Mouse (Mus musculus): ENCODE data around the gene Dlgap4. TPM values are rescaled to one million over a fixed set of nuclear protein-coding genes. Genes with fewer than 3 reads are reported as not detected.
"Not testable (repeated sequence)": the region's sequence is repeated elsewhere in the genome, so short reads cannot be mapped to it uniquely, and the experiment has no call there.

Dlgap4 gene
- polyA plus RNA-seq, 1 experiment from 2014 or later, result 68.5 TPM

DNA sequence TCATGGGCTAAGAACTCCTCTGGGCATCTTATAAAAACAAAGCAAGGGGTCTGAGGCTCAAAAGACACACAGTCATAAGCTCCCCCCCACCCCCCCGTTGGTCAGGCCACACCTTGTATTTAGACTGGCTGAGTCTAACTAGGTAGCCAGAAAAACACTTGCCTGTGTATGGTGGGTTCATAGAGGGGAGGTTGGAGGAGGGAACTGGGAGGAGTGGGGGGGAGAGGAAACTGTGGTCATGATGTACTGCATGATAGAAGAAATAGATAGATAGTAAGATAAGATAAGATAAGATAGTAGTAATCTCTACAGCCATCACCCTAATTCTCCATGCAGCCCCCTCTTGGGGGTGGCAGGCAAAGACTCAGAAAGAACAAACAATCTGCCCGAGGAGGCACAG is 166.0 kb downstream of the Dlgap4 start:
- peaks cover 35% of the 10 kb centered on the region for H3K4me1 ChIP-seq (ENCODE audit: insufficient read depth, low read length)
- H3K27ac ChIP-seq (ENCODE audit: low read length), result no peak overlapping the region
- H3K27me3 ChIP-seq (ENCODE audit: insufficient read depth, low read length), result no peaks in the 10 kb centered on the region
- WGBS, result 44% methylated on average over 2 of the region's 2 CpGs
- no peak overlapping the region for H3K4me3 ChIP-seq (ENCODE audit: low read length)
- H3K9me3 ChIP-seq (ENCODE audit: low read length), result no peaks in the 10 kb centered on the region
- no peak overlapping the region for H3K4me2 ChIP-seq (replicated peaks; ENCODE audit: low read depth, low read length)
- no peak for ATAC-seq (ENCODE audit: low FRiP score, low TSS enrichment)
- no peak overlapping the region for H3K9ac ChIP-seq (replicated peaks; ENCODE audit: low read length)
- H3K36me3 ChIP-seq (ENCODE audit: insufficient read depth, low read length), result no peaks in the 10 kb centered on the region

DNA sequence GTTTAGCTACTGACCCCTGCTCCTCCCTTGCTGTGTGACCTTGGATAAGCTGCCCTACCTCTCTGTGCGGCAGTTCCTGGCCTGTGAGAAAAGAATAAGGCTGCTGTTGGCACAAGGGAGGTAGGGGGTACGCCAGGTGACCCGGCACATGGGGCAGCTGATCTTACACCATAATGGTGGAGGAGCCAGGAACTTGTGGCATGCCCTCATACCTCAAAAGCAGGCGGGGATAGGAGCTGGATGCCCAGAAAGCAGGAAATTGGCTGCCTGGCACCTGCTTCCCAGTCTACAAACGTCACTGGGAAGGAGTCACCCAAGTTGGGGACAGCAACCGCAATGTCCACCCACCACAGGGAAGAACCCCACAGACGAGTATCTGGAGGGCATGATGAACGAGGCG is 166.6 kb downstream of the Dlgap4 start:
- no peak overlapping the region for H3K4me2 ChIP-seq (replicated peaks; ENCODE audit: low read depth, low read length)
- ATAC-seq (ENCODE audit: low FRiP score, low TSS enrichment), result no peak
- H3K27me3 ChIP-seq (ENCODE audit: insufficient read depth, low read length), result no peaks in the 10 kb centered on the region
- no peaks in the 10 kb centered on the region for H3K9me3 ChIP-seq (ENCODE audit: low read length)
- H3K9ac ChIP-seq (replicated peaks; ENCODE audit: low read length), result no peak overlapping the region
- H3K27ac ChIP-seq (ENCODE audit: low read length), result no peak overlapping the region
- H3K4me1 ChIP-seq (ENCODE audit: insufficient read depth, low read length), result peaks cover 29% of the 10 kb centered on the region
- 78% methylated on average over 9 of the region's 9 CpGs for WGBS
- H3K4me3 ChIP-seq (ENCODE audit: low read length), result no peak overlapping the region
- no peaks in the 10 kb centered on the region for H3K36me3 ChIP-seq (ENCODE audit: insufficient read depth, low read length)

DNA sequence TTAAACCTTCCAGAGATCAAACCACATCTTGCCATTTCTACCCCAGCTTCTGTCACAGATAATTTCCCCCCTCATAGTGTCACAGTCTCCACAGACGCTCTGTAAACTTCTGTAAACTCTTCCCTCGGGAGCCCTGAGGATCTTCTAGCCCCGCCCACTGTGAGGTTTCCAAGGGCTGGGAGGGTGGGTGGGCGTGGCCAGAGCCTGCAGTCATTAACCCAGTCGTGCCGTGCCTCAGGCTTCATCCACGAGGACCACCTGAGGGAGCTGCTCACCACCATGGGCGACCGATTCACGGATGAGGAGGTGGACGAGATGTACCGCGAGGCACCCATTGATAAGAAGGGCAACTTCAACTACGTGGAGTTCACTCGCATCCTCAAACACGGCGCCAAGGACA is 167.2 kb downstream of the Dlgap4 start:
- H3K27ac ChIP-seq (ENCODE audit: low read length), result no peak overlapping the region
- no peaks in the 10 kb centered on the region for H3K36me3 ChIP-seq (ENCODE audit: insufficient read depth, low read length)
- peak; percentile 39; the same call in 1 of the 2 replicates for ATAC-seq (ENCODE audit: low FRiP score, low TSS enrichment)
- H3K4me2 ChIP-seq (replicated peaks; ENCODE audit: low read depth, low read length), result peak overlapping the region; percentile 29
- no peak overlapping the region for H3K9ac ChIP-seq (replicated peaks; ENCODE audit: low read length)
- WGBS, result 18% methylated on average over 17 of the region's 17 CpGs
- H3K9me3 ChIP-seq (ENCODE audit: low read length), result no peaks in the 10 kb centered on the region
- no peaks in the 10 kb centered on the region for H3K27me3 ChIP-seq (ENCODE audit: insufficient read depth, low read length)
- H3K4me1 ChIP-seq (ENCODE audit: insufficient read depth, low read length), result peaks cover 23% of the 10 kb centered on the region
- H3K4me3 ChIP-seq (ENCODE audit: low read length), result no peak overlapping the region

DNA sequence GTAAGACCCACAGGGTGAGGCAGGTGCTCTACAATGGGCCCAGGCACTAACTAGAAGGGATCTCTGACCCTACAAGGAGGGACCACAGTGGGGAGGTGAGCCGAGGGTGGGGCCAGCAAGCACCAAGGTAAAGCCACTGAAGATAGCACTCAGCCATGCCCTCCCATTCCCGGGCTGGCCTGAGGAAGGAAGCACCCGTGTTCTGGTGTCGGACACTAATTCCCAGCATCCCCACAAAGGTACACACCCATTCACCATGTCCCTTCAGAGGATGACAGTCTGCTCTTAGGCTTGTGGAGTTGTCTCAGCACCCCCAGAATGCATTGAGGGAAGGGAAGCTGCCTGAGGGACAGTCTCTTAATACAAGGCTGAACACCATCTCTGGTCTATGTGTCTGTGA is 167.8 kb downstream of the Dlgap4 start:
- no peak overlapping the region for H3K4me2 ChIP-seq (replicated peaks; ENCODE audit: low read depth, low read length)
- no peak for ATAC-seq (ENCODE audit: low FRiP score, low TSS enrichment)

DNA sequence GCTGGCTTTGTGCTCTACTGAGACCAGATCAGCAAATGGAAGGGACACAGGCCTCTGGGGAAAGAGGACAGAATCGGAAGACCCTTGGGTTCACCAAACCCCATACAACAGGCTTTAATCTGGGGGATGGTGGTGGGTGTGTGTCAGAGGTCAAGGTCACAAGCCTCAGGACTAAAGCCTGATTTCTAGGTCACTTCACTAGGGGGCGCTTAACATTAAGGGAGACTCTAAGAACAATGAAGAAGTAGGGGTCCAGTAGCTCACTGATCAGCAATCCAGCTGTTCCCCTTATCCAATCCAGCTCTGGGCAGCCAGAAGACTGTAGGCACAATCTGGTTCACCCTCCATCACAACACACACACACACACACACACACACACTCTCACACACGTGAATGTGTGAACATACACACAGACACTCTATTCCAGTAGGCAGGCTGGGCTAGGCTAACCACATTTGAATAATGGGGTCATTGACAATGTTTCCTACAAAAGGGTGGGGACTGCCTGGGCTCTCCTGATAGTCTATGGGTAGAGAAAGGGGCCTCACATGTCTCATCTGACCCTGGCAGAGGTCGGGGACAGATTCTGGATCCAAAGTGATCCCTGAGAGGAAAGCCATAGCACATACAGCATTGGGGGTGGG is 168.5 kb downstream of the Dlgap4 start:
- Histone ChIP-seq H3K4me2 (replicated peaks; ENCODE audit: low read depth, low read length) (no peak overlapping the region), H3K27ac (ENCODE audit: low read length) (no peak overlapping the region), H3K36me3 (ENCODE audit: insufficient read depth, low read length) (no peaks in the 10 kb centered on the region), H3K9me3 (ENCODE audit: low read length) (no peaks in the 10 kb centered on the region), H3K4me1 (ENCODE audit: insufficient read depth, low read length) (peaks cover 22% of the 10 kb centered on the region), H3K27me3 (ENCODE audit: insufficient read depth, low read length) (no peaks in the 10 kb centered on the region), H3K9ac (replicated peaks; ENCODE audit: low read length) (no peak overlapping the region), H3K4me3 (ENCODE audit: low read length) (no peak overlapping the region)
- WGBS, result 70% methylated on average over 4 of the region's 4 CpGs
- ATAC-seq (ENCODE audit: low FRiP score, low TSS enrichment), result no peak

More for the DNA sequence above, 167.8 kb downstream of the Dlgap4 start:
- Histone ChIP-seq H3K4me3 (ENCODE audit: low read length) (no peak overlapping the region), H3K9ac (replicated peaks; ENCODE audit: low read length) (no peak overlapping the region), H3K36me3 (ENCODE audit: insufficient read depth, low read length) (no peaks in the 10 kb centered on the region), H3K27ac (ENCODE audit: low read length) (no peak overlapping the region), H3K4me1 (ENCODE audit: insufficient read depth, low read length) (peaks cover 23% of the 10 kb centered on the region), H3K27me3 (ENCODE audit: insufficient read depth, low read length) (no peaks in the 10 kb centered on the region), H3K9me3 (ENCODE audit: low read length) (no peaks in the 10 kb centered on the region)
- WGBS, result 68% methylated on average over 4 of the region's 4 CpGs

DNA sequence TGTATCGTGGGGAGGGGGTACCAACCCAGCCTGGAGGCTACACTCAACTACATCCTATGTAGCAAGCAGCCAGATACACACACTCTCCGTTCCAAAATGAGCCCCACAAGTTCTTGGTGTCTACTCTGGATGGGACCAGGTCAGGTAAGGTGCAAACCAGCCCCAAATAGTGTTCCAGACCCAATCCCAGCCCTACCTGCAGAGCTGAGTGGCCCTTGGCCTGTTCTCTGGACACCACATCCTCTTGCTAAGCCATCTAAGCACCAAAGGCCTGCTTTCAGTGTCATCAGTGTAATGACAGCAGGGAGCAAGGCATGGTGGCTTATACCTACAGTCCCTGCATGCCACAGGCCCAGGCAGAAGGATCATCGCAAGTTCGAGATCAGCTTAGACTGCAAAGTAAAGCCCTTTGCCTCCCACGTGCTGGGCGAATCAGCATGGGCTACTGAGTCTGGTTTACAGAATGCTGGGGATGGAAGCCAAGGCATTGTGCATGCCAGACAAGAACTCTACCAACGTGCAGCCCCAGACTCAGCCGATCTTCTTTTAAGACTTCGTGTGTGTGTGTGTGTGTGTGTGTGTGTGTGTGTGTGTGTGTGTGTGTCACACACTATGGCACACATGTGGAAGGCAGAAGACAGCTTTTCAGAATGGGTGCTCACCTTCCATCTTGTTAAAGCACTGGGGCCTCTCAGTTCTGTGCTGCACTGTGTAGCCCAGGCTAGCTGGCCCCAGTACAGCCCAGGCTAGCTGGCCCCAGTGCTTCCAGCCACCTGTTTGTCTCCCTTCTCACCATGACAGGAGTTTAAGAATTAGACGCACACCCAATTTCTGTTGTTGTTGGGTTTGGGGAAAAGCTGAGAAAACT is 169.2 kb downstream of the Dlgap4 start:
- 87% methylated on average over 10 of the region's 10 CpGs for WGBS
- no peak overlapping the region for H3K4me3 ChIP-seq (ENCODE audit: low read length)
- H3K27ac ChIP-seq (ENCODE audit: low read length), result no peak overlapping the region
- H3K27me3 ChIP-seq (ENCODE audit: insufficient read depth, low read length), result no peaks in the 10 kb centered on the region
- H3K4me2 ChIP-seq (replicated peaks; ENCODE audit: low read depth, low read length), result no peak overlapping the region
- ATAC-seq (ENCODE audit: low FRiP score, low TSS enrichment), result no peak
- H3K9ac ChIP-seq (replicated peaks; ENCODE audit: low read length), result no peak overlapping the region
- no peaks in the 10 kb centered on the region for H3K9me3 ChIP-seq (ENCODE audit: low read length)
- no peaks in the 10 kb centered on the region for H3K36me3 ChIP-seq (ENCODE audit: insufficient read depth, low read length)
- peaks cover 16% of the 10 kb centered on the region for H3K4me1 ChIP-seq (ENCODE audit: insufficient read depth, low read length)

DNA sequence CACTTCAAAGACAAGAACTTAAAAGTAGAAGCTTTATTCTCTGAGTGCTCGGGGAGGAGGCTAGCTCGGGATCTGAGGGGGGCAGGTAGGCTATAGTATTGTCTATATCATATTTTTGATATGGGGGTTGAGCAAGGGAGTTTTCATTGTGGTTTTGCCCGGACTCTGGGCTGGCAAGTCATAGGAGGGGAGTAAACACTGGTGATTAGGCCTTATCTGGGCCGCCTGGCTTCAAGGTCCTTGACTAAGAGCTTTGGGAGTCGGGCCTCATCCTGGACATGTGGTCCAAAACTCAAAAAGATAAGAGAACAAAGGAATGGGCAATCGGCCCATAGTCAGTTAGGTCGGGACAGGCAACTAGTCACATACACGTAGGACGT is 169.8 kb downstream of the Dlgap4 start:
- 76% methylated on average over 9 of the region's 9 CpGs for WGBS
- Histone ChIP-seq H3K4me1 (ENCODE audit: insufficient read depth, low read length) (peaks cover 15% of the 10 kb centered on the region), H3K4me2 (replicated peaks; ENCODE audit: low read depth, low read length) (no peak overlapping the region), H3K4me3 (ENCODE audit: low read length) (no peak overlapping the region), H3K27ac (ENCODE audit: low read length) (no peak overlapping the region), H3K36me3 (ENCODE audit: insufficient read depth, low read length) (no peaks in the 10 kb centered on the region), H3K9me3 (ENCODE audit: low read length) (no peaks in the 10 kb centered on the region), H3K27me3 (ENCODE audit: insufficient read depth, low read length) (no peaks in the 10 kb centered on the region), H3K9ac (replicated peaks; ENCODE audit: low read length) (no peak overlapping the region)
- no peak for ATAC-seq (ENCODE audit: low FRiP score, low TSS enrichment)

DNA sequence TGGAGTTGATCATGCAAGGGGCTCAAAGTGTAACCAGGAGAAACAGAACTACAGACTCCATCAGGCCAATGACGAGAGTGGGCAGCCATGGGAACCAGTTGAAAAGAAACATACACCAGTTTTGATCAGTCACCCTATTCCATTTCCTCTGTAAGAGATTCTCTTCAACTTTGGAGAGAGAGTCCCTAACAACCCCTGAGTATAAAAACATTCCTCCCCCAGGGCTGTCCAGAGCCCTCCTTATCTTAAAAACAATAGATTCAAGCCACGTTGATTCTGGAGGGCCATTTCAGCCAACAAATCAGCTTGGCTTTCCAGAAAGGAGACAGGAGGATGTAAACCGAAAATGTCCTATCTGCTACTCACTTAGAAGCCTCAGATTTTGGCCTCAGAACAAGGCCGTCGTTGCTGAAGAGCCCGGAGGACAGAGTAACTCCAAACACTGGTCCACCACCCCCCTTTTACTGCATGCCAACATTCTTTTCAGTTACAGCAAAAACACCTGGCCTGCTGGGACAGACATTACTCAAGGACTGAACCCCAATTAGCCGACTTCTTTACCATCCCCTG is 170.6 kb downstream of the Dlgap4 start:
- ATAC-seq (ENCODE audit: low FRiP score, low TSS enrichment), result no peak
- H3K9ac ChIP-seq (replicated peaks; ENCODE audit: low read length), result no peak overlapping the region
- H3K4me3 ChIP-seq (ENCODE audit: low read length), result no peak overlapping the region
- H3K36me3 ChIP-seq (ENCODE audit: insufficient read depth, low read length), result no peaks in the 10 kb centered on the region
- 59% methylated on average over 7 of the region's 7 CpGs for WGBS
- no peak overlapping the region for H3K27ac ChIP-seq (ENCODE audit: low read length)
- no peak overlapping the region for H3K4me2 ChIP-seq (replicated peaks; ENCODE audit: low read depth, low read length)
- H3K27me3 ChIP-seq (ENCODE audit: insufficient read depth, low read length), result no peaks in the 10 kb centered on the region
- no peaks in the 10 kb centered on the region for H3K9me3 ChIP-seq (ENCODE audit: low read length)
- H3K4me1 ChIP-seq (ENCODE audit: insufficient read depth, low read length), result peaks cover 11% of the 10 kb centered on the region

DNA sequence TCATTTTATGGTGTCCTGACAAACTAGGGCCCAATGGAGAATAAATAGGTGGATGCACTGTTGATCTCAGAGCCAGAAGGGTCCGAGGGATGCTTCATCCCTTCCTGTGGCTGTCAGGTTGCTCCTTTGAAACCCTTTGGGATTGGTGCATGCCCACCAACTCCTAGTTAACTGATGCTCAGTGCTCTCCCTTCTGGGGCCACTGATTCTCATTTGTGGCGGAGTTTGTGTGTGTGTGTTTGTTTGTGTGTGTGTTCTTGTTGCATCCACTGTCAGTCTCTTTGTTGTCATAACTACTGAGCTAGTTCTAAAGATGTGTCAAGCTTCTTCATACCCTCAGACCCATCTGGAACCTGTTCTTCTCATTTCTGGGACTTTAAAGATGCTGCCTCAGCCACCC is 171.4 kb downstream of the Dlgap4 start:
- Histone ChIP-seq H3K9me3 (ENCODE audit: low read length) (no peaks in the 10 kb centered on the region), H3K4me2 (replicated peaks; ENCODE audit: low read depth, low read length) (no peak overlapping the region), H3K27ac (ENCODE audit: low read length) (no peak overlapping the region), H3K9ac (replicated peaks; ENCODE audit: low read length) (no peak overlapping the region), H3K4me3 (ENCODE audit: low read length) (no peak overlapping the region), H3K36me3 (ENCODE audit: insufficient read depth, low read length) (no peaks in the 10 kb centered on the region), H3K4me1 (ENCODE audit: insufficient read depth, low read length) (peaks cover 10% of the 10 kb centered on the region), H3K27me3 (ENCODE audit: insufficient read depth, low read length) (no peaks in the 10 kb centered on the region)
- 94% methylated on average over 2 of the region's 2 CpGs for WGBS
- ATAC-seq (ENCODE audit: low FRiP score, low TSS enrichment), result no peak

DNA sequence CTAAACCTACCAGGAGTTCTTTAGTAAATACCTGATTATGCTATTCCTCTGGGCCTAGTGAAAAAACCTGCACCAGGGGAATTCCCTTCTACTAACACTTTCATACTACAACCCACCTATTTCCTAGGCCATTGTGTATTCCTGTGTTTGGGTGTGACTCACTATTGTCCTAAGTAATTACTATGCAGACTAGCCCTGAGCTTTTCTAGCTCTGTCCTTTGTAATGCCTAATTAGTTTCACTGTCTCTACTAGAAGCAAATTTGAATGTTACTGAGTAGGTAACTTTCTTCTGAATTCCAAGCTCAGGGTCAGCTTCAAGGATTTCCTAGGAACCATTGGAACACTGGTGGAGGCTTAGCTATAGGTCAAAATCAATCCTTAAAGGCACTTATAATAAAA is 172.9 kb downstream of the Dlgap4 start:
- not testable (repeated sequence) for ATAC-seq (ENCODE audit: low FRiP score, low TSS enrichment); H3K9me3 ChIP-seq (ENCODE audit: low read length); H3K36me3 ChIP-seq (ENCODE audit: insufficient read depth, low read length)

More for the DNA sequence above, 172.9 kb downstream of the Dlgap4 start:
- not testable (repeated sequence) for H3K27ac ChIP-seq (ENCODE audit: low read length); H3K9ac ChIP-seq (replicated peaks; ENCODE audit: low read length); H3K4me3 ChIP-seq (ENCODE audit: low read length); H3K4me1 ChIP-seq (ENCODE audit: insufficient read depth, low read length); H3K4me2 ChIP-seq (replicated peaks; ENCODE audit: low read depth, low read length); H3K27me3 ChIP-seq (ENCODE audit: insufficient read depth, low read length)
